Mouse (Mus musculus) testis, adult 2 months (tissue): Measurements from ENCODE around the gene Lamtor5.

ENCODE experiments used
- CTCF ChIP-seq: fragments of 200-500 bp; IDR thresholded peaks from 2 replicates; pipeline ENCODE4 v1.5.1; 2012; ENCODE audit warnings: low read depth, mild to moderate bottlenecking, inconsistent platforms, low read length, moderate library complexity; ENCODE audit not compliant: control insufficient read depth, insufficient read depth, insufficient replicate concordance
- POLR2A ChIP-seq: fragments of 200-500 bp; IDR thresholded peaks from 2 replicates; pipeline ENCODE4 v1.6.1; 2012; ENCODE audit warnings: low read depth, mild to moderate bottlenecking, inconsistent platforms, low read length, moderate library complexity; ENCODE audit not compliant: control insufficient read depth

DNA sequence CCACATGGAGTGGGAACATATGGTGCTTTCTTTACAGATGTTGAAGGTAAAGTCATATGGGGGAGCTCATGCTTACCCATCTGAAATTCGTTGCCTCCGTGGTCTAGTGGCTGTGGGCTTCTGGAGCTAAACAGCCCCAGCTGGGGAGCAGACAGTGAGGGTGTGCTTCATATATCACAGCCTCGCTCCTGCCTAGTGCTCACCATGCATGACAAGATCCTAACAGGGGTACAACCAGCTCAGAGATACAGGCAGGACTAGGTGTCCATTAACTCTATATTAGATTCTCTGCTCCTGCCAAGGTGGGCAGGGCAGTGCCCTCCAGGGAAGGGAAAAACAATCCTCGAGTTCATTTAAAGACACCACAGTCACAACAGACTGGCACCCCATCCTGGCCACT lies 47.5 kb upstream of the Lamtor5 start:
- no peak for TF ChIP-seq CTCF
- TF ChIP-seq POLR2A: no peak
